Mouse (Mus musculus): ENCODE measurements around the gene Hist1h3f. TPM values are rescaled to one million over a fixed set of nuclear protein-coding genes. Genes with fewer than 3 reads are reported as not detected.
A peak's percentile ranks its signal among the peaks of the same experiment; 100 is the strongest.
"Not testable (repeated sequence)": the region's sequence is repeated elsewhere in the genome, so short reads cannot be mapped to it uniquely, and the experiment has no call there.

Gene Hist1h3f
- polyA plus RNA-seq, 1 experiment from 2014 or later, result 0.21 TPM

DNA sequence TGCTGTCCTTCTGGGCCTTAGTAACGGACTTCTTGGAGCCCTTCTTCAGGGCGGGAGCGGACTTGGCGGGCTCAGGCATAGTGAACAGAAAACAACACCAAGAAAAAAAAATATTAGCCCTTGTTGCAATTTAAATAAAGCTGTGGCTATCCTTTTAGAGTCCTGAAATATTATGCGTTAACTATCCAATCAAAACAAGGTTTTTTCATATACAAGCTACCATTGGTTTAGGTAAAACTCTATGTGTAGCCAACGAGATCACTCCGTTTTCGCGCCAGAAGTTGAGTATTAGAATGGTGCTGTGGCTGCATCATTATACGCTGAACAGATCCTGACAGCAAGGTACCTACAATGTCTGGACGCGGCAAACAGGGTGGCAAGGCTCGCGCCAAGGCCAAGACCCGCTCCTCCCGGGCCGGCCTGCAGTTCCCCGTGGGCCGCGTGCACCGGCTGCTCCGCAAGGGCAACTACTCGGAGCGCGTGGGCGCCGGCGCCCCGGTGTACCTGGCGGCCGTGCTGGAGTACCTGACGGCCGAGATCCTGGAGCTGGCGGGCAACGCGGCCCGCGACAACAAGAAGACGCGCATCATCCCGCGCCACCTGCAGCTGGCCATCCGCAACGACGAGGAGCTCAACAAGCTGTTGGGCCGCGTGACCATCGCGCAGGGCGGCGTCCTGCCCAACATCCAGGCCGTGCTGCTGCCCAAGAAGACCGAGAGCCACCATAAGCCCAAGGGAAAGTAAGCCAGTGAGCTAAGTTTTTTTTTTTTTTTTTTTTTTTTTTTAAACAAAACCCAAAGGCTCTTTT is 10.1 kb upstream of the Hist1h3f start, which contains the start of gene Hist1h2af:
Hist1h2af (plus strand) TSS at position 347 of the 808 bp plus-strand sequence.
- not testable (repeated sequence) for H3K9me3 ChIP-seq, H3K36me3 ChIP-seq, H3K27me3 ChIP-seq
- peak; percentile 40 for ATAC-seq (ENCODE audit: low FRiP score, low read depth)
- peak within 1 kb of the TSS; percentile 89 for H3K4me2 ChIP-seq
- H3K4me3 ChIP-seq, result peak within 1 kb of the TSS; percentile 52
- H3K27ac ChIP-seq (replicated peaks), result peak within 1 kb of the TSS; percentile 96
- peaks cover 43% of the 10 kb centered on the region for H3K4me1 ChIP-seq (replicated peaks)
- H3K9ac ChIP-seq, result peak within 1 kb of the TSS; percentile 36
- WGBS, result 0% methylated on average over 32 of the region's 53 CpGs

DNA sequence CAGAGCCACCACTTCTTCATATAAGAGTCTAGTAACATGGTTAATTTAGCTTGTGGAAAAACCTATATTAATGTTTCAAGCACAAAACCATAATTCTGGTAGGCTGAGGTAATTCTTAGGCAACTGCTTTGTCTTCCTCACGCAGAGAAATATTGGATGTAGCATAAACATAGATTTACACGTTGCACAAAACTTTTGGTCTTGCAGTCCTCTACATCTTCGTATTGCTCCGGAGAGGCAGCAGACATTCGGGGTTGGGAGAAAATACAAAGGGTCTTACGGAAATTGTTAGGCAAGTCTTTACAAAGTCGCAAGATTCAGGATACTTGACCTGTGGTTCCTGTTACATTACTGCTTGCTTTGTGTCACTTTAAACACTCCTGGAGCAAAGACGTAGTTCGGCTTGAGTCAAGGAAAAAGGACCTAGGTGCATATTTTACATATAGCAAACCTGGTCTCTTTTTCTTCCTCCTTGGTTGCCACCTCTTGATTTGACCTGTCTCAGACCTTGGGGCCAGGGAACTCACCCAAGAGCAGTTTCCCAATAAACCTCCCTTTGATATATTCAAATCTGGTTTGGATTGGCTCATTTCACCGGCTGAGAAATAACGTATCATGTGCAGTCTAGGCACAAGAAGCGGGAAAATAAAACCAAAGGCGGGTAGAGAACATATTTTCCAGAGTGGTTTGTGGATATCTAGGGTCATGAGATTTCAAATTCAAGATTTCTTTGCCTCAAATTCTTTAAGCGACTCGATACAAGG is 9.3 kb upstream of the Hist1h3f start:
- Histone ChIP-seq H3K27me3 (no peaks in the 10 kb centered on the region), H3K4me1 (replicated peaks) (peaks cover 37% of the 10 kb centered on the region), H3K27ac (replicated peaks) (peak overlapping the region; percentile 74), H3K36me3 (no peaks in the 10 kb centered on the region), H3K4me2 (peak overlapping the region; percentile 89), H3K9ac (peak overlapping the region; percentile 36), H3K9me3 (no peaks in the 10 kb centered on the region), H3K4me3 (peak overlapping the region; percentile 52)
- under 1% methylated on average over 15 of the region's 15 CpGs for WGBS
- peak; percentile 3; the same call in 1 of the 2 replicates for ATAC-seq (ENCODE audit: low FRiP score, low read depth)

DNA sequence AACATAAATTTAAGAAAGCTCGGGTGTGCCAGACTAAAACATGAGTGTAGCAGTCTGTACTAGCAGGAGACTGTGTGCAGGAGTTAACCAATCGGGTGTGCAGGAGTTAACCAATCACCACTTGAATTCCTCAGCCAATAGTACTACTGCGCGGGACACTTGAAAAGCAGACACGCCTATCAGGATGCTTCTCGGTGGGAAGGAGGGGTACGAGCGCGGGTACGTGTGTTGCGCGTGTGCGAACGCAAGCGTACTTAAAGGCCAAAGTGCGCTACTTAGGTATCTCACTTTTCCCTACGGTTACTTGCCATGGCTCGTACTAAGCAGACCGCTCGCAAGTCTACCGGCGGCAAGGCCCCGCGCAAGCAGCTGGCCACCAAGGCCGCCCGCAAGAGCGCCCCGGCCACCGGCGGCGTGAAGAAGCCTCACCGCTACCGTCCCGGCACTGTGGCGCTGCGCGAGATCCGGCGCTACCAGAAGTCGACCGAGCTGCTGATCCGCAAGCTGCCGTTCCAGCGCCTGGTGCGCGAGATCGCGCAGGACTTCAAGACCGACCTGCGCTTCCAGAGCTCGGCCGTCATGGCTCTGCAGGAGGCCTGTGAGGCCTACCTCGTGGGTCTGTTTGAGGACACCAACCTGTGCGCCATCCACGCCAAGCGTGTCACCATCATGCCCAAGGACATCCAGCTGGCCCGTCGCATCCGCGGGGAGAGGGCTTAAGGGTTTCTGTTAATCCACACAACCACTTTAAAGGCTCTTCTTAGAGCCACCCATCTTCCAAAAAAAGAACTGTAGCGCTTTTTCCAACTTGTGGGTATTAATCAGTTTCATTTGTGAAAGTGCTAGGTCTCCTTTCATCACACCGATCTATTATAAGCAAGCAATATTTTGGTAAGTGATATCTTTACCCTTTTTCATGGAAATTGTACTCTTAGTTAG is 8.4 kb upstream of the Hist1h3f start, which contains the start of gene Hist1h3g:
Hist1h3g (plus strand) TSS at position 286 of the 939 bp plus-strand sequence.
- not testable (repeated sequence) for H3K36me3 ChIP-seq, H3K27me3 ChIP-seq, H3K9me3 ChIP-seq
- Histone ChIP-seq H3K4me3 (peak within 1 kb of the TSS; percentile 52), H3K4me2 (peak within 1 kb of the TSS; percentile 89), H3K9ac (peak within 1 kb of the TSS; percentile 36), H3K4me1 (replicated peaks) (peaks cover 30% of the 10 kb centered on the region), H3K27ac (replicated peaks) (peak within 1 kb of the TSS; percentile 74)
- ATAC-seq (ENCODE audit: low FRiP score, low read depth), result peak; percentile 94
- WGBS, result under 1% methylated on average over 49 of the region's 62 CpGs

DNA sequence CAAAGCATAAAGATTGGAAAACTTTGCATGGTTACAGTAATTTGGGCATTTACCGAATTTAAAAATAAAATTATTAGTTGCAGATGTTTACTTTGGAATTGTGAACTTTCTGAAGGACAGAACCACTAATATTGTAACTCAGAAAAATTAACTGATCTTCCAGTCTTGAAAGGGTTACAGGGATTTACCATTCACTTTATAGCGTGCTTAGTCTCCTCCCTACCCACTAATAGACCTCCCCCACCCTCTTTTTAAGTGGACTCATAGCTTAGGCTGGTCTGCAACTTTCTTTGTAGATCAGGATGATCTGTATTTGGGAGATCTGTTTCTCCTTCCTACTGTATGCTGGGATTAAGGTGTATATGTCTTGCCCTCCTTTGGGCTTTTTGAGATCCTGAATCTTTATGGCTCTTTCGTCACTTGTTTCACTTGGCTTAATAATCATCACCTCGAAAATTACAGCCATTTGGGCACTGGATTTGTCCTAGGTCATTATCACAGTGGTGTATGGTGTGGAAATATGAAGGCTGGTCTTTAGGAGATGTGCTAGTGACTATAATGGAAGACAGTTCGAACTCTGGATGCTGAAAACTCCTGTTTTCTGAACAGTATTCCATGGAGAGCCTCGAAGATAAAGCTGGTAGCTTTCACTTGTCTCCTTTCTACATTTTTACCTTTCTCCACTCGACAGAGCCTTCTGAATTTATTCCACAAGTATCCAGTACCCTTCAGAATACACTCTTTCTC is 7.6 kb upstream of the Hist1h3f start:
- no peak for ATAC-seq (ENCODE audit: low FRiP score, low read depth)
- Histone ChIP-seq H3K9ac (0 out of 2 replicates have a peak overlapping the region, but pooled peaks have one; percentile 10), H3K36me3 (no peaks in the 10 kb centered on the region), H3K9me3 (no peaks in the 10 kb centered on the region), H3K4me3 (peak overlapping the region; percentile 52), H3K4me2 (peak overlapping the region; percentile 89), H3K4me1 (replicated peaks) (peaks cover 30% of the 10 kb centered on the region), H3K27ac (replicated peaks) (no peak overlapping the region), H3K27me3 (no peaks in the 10 kb centered on the region)
- WGBS, result 20% methylated on average over 7 of the region's 7 CpGs

DNA sequence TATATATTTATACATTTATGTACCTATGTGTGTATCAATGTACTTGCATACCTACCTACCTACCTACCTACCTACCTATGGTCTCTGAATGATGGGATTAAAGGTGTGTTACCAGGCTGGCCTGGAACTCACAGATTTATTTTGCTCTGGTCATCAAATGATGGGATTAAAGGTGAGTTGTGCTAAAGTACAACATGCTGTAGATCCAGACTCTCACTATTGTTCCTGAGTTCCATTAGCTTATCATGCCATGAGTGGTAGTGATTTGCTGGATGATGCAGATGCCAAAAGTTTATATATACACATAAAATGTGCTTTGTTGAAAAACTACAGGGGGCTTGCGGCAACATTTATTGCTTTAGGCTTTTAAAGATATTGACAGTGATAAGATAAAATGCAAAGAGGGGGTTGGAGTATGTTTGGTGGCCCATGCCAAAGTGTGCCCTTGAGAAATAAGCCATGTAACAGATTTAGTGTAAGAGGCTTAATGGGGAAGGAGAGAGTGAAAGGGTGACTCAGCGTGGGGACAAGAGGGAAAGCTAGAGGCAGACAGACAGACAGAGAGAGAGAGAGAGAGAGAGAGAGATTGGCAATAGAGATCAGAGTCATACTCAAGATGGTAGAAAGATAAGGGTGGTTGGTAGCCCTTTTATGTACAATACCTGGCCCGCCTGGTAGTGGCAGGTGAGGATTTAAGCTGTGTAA is 6.7 kb upstream of the Hist1h3f start:
- Histone ChIP-seq H3K36me3 (no peaks in the 10 kb centered on the region), H3K9me3 (no peaks in the 10 kb centered on the region), H3K9ac (no peak overlapping the region), H3K4me3 (no peak overlapping the region), H3K4me2 (peak overlapping the region; percentile 89), H3K27me3 (no peaks in the 10 kb centered on the region), H3K4me1 (replicated peaks) (peaks cover 27% of the 10 kb centered on the region), H3K27ac (replicated peaks) (no peak overlapping the region)
- no peak for ATAC-seq (ENCODE audit: low FRiP score, low read depth)
- 83% methylated on average over 3 of the region's 3 CpGs for WGBS

- ATAC-seq (ENCODE audit: low FRiP score, low read depth), result no peak
- H3K4me1 ChIP-seq (replicated peaks), result peaks cover 21% of the 10 kb centered on the region
- H3K27ac ChIP-seq (replicated peaks), result no peak overlapping the region
- H3K36me3 ChIP-seq, result no peaks in the 10 kb centered on the region
- 78% methylated on average over 5 of the region's 5 CpGs for WGBS
- no peak overlapping the region for H3K4me2 ChIP-seq
- H3K4me3 ChIP-seq, result no peak overlapping the region
- no peak overlapping the region for H3K9ac ChIP-seq
- no peaks in the 10 kb centered on the region for H3K27me3 ChIP-seq
- no peaks in the 10 kb centered on the region for H3K9me3 ChIP-seq
These were observed 5.6 kb upstream of the Hist1h3f start for GRCm38 (mm10) chr13:23538249-23538648.

DNA sequence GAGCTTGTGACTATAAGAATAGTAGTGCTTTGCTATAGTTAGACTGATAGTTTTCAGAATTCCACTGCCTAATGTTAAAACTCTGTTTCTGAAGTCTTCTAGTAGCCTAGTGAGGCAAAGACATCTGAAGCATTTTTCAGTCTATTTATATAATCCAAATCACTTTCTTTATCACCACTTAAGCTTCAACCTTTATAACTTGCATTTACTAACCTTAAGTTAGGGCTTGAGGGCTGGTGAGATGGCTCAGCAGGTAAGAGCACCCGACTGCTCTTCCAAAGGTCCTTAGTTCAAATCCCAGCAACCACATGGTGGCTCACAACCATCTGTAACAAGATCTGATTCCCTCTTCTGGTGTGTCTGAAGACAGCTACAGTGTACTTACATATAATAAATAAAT is 4.0 kb upstream of the Hist1h3f start:
- H3K27ac ChIP-seq (replicated peaks); H3K36me3 ChIP-seq; H3K9ac ChIP-seq; H3K27me3 ChIP-seq; H3K4me2 ChIP-seq; H3K9me3 ChIP-seq; H3K4me3 ChIP-seq; ATAC-seq (ENCODE audit: low FRiP score, low read depth): not testable (repeated sequence)
- 70% methylated on average over 1 of the region's 1 CpGs for WGBS
- peaks cover 12% of the 10 kb centered on the region for H3K4me1 ChIP-seq (replicated peaks)

- no peak overlapping the region for H3K4me2 ChIP-seq
- 81% methylated on average over 3 of the region's 3 CpGs for WGBS
- H3K36me3 ChIP-seq, result no peaks in the 10 kb centered on the region
- H3K4me1 ChIP-seq (replicated peaks), result peaks cover 8% of the 10 kb centered on the region
- H3K9ac ChIP-seq, result no peak overlapping the region
- no peaks in the 10 kb centered on the region for H3K9me3 ChIP-seq
- ATAC-seq (ENCODE audit: low FRiP score, low read depth), result no peak
- no peak overlapping the region for H3K27ac ChIP-seq (replicated peaks)
- no peak overlapping the region for H3K4me3 ChIP-seq
- H3K27me3 ChIP-seq, result no peaks in the 10 kb centered on the region
These were observed 2.4 kb upstream of the Hist1h3f start for GRCm38 (mm10) chr13:23541497-23541896.

GRCm38 (mm10) chr13:23542225-23542980 is 1.4 kb upstream of the Hist1h3f start:
- Histone ChIP-seq H3K9ac (peak overlapping the region; percentile 40), H3K4me3 (peak overlapping the region; percentile 49), H3K27ac (replicated peaks) (0 out of 2 replicates have a peak overlapping the region, but pooled peaks have one; percentile 77), H3K4me2 (peak overlapping the region; percentile 87)
- H3K9me3 ChIP-seq; H3K4me1 ChIP-seq (replicated peaks); H3K27me3 ChIP-seq; H3K36me3 ChIP-seq; ATAC-seq (ENCODE audit: low FRiP score, low read depth): not testable (repeated sequence)
- 3% methylated on average over 3 of the region's 3 CpGs for WGBS

DNA sequence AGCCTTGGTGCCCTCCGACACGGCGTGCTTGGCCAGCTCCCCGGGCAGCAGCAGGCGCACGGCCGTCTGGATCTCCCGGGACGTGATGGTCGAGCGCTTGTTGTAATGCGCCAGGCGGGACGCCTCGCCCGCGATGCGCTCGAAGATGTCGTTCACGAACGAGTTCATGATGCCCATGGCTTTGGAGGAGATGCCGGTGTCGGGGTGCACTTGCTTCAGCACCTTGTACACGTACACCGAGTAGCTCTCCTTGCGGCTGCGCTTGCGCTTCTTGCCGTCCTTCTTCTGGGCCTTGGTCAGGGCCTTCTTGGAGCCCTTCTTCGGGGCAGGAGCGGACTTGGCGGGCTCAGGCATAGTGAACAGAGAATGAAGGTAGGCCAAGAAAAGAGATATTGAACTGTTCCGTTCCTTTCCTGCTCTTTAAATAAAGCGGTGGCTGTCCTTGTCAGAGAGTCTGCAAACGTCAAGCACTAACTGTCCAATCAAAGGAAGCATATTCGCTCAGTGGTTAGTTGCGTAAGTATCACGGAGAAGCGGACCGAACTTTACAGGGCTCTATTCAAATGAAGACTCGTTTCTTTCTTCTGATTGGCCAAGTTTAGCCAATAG is 749 bp upstream of the Hist1h3f start, which contains the start of gene Hist1h2bh:
Hist1h2bh (minus strand) TSS at position 394 of the 609 bp plus-strand sequence.
- H3K4me1 ChIP-seq (replicated peaks); H3K27me3 ChIP-seq; H3K36me3 ChIP-seq; H3K9me3 ChIP-seq: not testable (repeated sequence)
- Histone ChIP-seq H3K27ac (replicated peaks) (peak within 1 kb of the TSS; percentile 90), H3K4me2 (peak within 1 kb of the TSS; percentile 87), H3K9ac (peak within 1 kb of the TSS; percentile 43), H3K4me3 (peak within 1 kb of the TSS; percentile 55)
- ATAC-seq (ENCODE audit: low FRiP score, low read depth), result peak; percentile 92
- under 1% methylated on average over 41 of the region's 42 CpGs for WGBS
